Mouse (Mus musculus): ENCODE measurements around the gene Rasl11b. TPM values are rescaled to one million over a fixed set of nuclear protein-coding genes. Genes with fewer than 3 reads are reported as not detected.

Rasl11b gene
- total RNA-seq, 2 experiments from 2014 or later = 64.9 to 77.2 TPM

DNA sequence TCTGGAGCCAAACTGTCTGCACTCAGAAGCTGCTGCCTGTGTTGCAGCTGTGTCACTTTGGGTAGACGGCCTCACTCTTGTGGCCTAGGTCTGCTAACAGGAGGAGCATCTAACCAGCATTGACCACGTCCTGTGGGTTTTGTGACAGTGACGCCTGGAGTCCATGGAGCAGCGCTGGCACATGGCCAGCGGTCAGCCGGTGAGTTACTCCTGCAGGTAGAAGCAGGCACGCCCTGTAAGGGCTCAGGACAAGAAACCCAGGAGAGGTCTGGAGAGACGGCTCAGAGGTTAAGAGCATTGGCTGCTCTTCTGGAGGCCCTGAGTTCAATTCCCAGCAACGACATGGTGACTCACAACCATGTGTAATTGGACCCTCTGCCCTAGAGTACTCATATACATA lies 10.5 kb upstream of the Rasl11b start:
- DNase-seq (ENCODE audit: extremely low spot score in 1 of 2, low spot score in 1 of 2) = no peak

- no peak for DNase-seq (ENCODE audit: extremely low spot score in 1 of 2, low spot score in 1 of 2)
These were observed 7.0 kb upstream of the Rasl11b start for GRCm38 (mm10) chr5:74188076-74188475.

DNA sequence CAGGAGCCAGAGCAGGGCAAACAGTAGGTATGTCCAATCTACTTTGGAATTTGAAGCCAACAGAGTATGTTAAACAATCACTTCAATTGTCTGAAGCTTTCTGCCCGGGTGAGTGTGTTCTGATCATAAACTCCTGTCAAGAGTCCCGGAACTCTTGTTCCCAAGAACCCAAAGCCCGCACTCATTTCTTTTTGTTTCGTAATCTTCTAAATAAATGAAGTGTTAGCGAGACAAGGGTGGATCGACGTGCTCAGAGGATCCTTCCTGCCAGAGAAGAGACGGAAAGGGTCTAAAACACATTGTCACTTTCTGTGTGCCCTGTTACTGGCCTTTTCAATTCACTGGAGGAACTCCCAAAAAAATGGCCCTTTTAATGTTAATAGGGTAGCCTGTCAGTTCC lies 6.2 kb upstream of the Rasl11b start:
- no peak for DNase-seq (ENCODE audit: extremely low spot score in 1 of 2, low spot score in 1 of 2)

- DNase-seq (ENCODE audit: extremely low spot score in 1 of 2, low spot score in 1 of 2) = no peak
These were observed 5.5 kb upstream of the Rasl11b start for GRCm38 (mm10) chr5:74189484-74190160.

- no peak for DNase-seq (ENCODE audit: extremely low spot score in 1 of 2, low spot score in 1 of 2)
These were observed 5.0 kb upstream of the Rasl11b start for GRCm38 (mm10) chr5:74190161-74190491.

DNA sequence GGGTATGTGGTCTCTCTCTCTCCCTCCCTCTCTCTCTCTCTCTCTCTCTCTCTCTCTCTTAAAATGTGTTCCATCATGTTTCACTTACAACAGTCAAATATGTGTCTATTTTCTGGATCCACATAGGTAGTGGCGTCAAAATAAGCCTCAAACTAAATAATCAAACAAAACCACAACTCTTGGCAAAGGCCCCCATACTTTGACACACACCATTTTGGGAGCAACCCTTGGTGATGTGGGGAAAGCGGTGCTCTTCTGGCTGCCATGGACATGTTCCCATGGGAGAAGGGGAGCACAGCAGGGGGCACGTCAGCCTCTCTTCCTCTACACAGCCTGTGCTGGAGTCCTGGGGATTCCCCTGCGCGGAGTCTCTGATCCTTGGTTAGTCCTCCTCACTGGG lies 4.2 kb upstream of the Rasl11b start:
- DNase-seq (ENCODE audit: extremely low spot score in 1 of 2, low spot score in 1 of 2) = no peak

- no peak for DNase-seq (ENCODE audit: extremely low spot score in 1 of 2, low spot score in 1 of 2)
These were observed 2.1 kb upstream of the Rasl11b start for GRCm38 (mm10) chr5:74193008-74193407.

DNA sequence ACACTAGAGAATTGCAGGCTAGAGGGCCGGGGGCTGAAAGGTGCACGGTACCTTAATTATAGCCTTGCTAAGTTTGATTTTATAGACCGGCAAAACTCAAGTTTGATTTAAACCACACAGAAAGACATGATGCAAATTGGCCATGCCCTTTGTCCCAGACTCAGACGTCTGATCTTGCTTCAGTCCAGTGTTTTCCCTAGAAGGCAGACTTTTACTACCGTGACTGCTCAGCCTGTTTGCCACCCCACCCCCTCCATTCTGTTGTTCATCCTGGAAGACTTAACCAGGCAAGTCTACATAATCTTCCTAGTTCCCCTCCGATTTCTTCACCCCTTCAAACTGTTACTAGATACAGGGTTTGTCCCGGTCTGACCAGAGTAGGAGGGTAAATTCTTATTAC lies 1.5 kb upstream of the Rasl11b start:
- no peak for DNase-seq (ENCODE audit: extremely low spot score in 1 of 2, low spot score in 1 of 2)

GRCm38 (mm10) chr5:74194027-74194840 lies 852 bp upstream of the Rasl11b start:
- DNase-seq (ENCODE audit: extremely low spot score in 1 of 2, low spot score in 1 of 2) = no peak

DNA sequence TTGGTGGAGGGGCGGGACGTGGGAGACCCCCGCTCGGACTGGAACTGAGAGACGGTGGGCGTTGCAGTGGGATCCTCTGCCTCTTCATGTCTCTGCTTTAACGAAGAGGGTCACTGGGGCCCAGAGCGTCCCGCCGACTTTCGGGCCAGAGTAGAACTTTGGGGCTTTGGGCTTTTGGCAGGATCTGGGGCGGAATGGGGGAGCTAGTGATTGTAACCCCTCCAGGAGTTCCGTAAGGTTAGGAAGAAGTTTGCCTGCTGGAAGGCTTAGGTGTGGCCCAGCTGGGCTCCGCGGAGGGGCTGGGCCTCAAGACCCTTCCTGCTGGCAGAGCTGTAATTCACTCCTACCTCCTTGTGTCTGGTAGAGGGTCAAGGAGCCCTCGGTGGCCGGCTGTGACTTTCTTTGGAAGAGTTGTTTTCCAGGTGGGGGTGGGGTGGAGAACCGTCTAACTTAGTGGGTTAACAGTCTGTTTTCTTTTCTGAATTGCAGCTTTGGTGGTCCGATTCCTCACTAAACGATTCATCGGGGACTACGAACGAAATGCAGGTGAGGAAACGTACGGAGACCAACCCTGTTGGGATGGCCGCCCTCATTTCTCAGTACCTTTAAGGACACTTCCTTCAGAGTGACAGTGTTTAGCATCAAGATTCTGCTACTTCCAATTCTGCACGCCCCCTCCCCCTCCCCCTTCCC lies 674 bp downstream of the Rasl11b start:
- no peak for DNase-seq (ENCODE audit: extremely low spot score in 1 of 2, low spot score in 1 of 2)

- no peak for DNase-seq (ENCODE audit: extremely low spot score in 1 of 2, low spot score in 1 of 2)
These were observed 1.2 kb downstream of the Rasl11b start for GRCm38 (mm10) chr5:74196307-74196618.

GRCm38 (mm10) chr5:74197541-74198330 lies 2.6 kb downstream of the Rasl11b start:
- no peak for DNase-seq (ENCODE audit: extremely low spot score in 1 of 2, low spot score in 1 of 2)

DNA sequence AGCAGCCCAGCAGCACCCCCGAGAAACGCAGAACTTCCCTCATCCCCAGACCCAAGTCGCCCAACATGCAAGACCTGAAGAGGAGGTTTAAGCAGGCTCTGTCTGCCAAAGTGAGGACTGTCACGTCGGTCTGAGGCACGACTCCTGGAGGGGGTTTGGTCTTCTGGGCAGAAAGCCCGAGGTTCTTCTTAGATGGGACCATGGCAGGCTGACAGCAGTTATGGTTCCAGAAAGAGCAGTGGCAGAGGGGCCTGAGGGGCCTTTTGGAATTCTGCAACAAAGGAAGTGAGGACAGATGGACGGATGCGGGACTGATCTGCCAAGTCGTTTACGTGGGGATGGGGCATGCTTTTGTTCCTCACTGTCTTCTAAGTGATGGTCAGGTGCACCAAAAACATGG lies 3.4 kb downstream of the Rasl11b start:
- no peak for DNase-seq (ENCODE audit: extremely low spot score in 1 of 2, low spot score in 1 of 2)

- no peak for DNase-seq (ENCODE audit: extremely low spot score in 1 of 2, low spot score in 1 of 2)
These were observed 4.7 kb downstream of the Rasl11b start for GRCm38 (mm10) chr5:74199793-74200192.

GRCm38 (mm10) chr5:74200481-74200880 lies 5.4 kb downstream of the Rasl11b start:
- DNase-seq (ENCODE audit: extremely low spot score in 1 of 2, low spot score in 1 of 2) = no peak

DNA sequence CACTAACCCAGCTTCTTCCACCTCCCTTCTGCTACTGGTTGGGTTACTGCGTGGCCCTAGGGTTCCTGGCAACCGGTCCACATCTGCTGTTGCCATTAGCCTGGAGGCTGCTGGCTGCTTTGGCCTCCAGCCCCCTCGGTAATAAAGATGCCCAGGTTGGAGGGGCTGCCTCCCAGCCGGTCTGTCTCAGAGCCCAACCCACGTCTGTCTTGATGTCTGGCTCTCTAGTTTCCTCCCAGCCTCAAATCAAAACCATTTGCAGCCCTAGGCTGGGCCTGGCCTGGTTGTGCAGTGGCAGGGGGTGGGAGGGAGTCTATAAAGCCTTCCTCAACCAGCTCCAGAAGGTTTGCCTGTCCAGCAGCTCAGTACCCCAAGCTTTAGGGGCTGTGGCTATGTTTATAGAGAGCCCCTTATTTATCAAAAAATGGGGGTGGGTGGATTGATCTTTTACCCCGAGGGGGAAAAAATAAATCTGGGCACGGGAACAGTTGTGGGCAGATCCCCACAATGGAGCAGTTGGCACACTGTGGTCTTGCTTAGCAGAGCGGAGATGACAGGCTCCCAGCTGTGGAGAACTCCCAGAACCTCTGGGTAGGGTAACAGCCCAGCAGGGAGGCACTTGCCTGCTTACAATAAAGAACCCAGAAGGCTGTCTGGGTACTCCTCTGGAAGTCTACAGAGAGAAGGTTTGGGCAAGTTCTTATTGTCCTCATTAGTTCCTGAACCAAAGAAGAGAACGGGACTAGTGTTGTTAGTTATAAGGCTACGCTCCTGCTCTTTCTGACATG lies 6.7 kb downstream of the Rasl11b start:
- DNase-seq (ENCODE audit: extremely low spot score in 1 of 2, low spot score in 1 of 2) = no peak

GRCm38 (mm10) chr5:74202515-74202914 lies 7.4 kb downstream of the Rasl11b start:
- no peak for DNase-seq (ENCODE audit: extremely low spot score in 1 of 2, low spot score in 1 of 2)

DNA sequence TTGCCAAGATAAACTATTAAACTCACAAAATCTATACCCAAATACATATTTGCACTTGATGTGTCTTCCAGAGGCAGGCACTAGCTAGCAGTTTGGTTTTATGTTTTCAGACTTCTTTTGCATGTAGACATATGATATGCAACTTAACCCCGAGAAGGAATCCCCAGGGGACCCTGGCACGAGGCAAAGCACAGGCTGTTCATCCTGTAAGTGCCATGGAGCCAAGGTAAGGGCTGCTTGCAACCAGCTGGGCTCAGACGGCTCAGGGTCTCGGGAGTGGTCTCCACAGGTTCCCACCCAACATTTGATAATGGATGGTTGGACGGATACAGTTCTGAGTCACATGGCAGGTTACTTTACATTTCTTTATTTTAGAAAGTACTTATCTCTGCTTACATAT lies 9.4 kb downstream of the Rasl11b start:
- no peak for DNase-seq (ENCODE audit: extremely low spot score in 1 of 2, low spot score in 1 of 2)

DNA sequence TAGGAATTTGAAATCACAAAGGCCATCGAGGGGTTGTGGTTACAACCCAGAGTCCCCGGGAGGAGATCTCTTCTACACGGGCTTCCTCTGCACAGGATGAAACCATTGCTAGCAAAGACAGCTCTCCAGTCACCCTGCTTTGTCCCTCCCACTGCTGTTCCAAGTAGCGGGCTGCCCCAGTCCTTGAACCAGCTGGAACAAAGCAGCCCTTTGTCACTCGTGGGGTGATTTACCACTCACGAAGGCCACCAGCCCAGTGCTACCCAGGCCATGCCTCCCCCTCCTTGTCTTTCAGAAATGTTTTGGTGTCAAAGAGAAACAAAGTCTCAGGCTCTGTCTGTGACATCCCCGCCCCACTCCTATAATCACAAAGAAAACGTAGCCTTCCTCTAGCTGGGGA lies 10.4 kb downstream of the Rasl11b start:
- DNase-seq (ENCODE audit: extremely low spot score in 1 of 2, low spot score in 1 of 2) = no peak

DNA sequence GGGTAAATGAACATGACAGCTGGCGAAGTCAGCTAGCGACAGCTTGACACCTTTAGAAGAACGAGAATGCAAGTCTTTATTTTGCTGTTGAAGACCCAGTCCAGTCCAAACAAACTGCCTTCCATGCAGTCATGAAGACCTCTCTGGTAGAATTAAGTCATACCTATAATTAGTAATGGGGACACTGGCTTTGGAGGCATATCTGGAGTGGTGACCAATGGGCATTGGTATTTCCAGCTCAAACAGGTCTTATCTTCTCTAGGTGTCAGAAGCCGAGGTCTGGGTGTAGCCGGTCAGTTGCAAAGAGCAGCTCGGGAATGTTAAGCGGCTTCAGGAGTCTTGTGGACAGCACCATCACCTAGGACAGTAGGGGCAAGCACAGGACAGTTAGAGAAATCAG lies 11.0 kb downstream of the Rasl11b start:
- DNase-seq (ENCODE audit: extremely low spot score in 1 of 2, low spot score in 1 of 2) = no peak

Data from layer of hippocampus, postnatal 25 days (tissue).